Mouse (Mus musculus) frontal cortex, adult (tissue): ENCODE data around the gene Ctnnb1.

Source experiments
- ATAC-seq: cut with Nextera tagmentation; 2 replicates; pipeline ENCODE4 v1.9.2; 2017; ENCODE audit warnings: mild to moderate bottlenecking, moderate library complexity, mixed read lengths; ENCODE audit not compliant: low TSS enrichment

The Ctnnb1 gene

DNA sequence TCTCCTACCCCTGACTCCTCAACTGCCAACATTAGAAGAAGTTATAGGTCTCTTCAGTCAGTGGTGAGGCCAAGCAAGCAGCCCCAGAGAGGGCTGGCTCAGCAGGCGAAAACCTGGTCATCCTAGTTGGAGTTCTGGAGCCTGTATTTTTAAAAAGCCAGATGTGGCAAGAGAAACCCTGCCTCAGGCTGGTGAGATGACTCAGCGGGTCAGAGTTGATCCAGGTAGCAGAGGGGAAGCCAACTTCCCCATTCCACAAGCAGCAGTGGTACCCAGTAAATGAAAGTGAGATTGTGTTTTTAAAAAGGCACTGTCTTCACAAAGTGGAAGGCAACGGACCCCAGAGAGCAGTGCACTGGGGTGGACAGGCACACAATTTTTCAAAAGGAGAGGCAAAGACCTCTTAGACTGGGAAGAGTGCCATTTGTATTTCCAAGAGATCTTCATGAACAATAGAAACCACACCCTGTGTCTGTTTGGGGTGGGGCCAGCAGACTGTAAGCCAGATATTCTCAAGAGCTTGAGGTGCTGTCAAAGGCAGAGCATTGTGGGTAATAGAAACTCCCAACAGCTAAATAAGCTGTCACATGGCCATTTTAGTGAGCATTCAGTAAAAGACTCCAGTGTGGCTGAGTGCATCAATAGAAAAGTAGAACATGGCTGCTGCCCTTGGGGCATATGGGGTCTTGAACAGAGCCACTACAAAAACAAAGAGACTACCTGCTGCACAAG lies 33.1 kb downstream of the Ctnnb1 start:
- ATAC-seq: no peak

GRCm38 (mm10) chr9:120963104-120963503 lies 34.1 kb downstream of the Ctnnb1 start:
- 0 out of 2 replicates have a peak, but pooled peaks have one; percentile 22 for ATAC-seq

- no peak for ATAC-seq
These were observed 34.7 kb downstream of the Ctnnb1 start for GRCm38 (mm10) chr9:120963720-120964119.

- ATAC-seq: no peak
These were observed 35.2 kb downstream of the Ctnnb1 start for GRCm38 (mm10) chr9:120964224-120964623.

GRCm38 (mm10) chr9:120965007-120965406 lies 36.0 kb downstream of the Ctnnb1 start:
- ATAC-seq: no peak

DNA sequence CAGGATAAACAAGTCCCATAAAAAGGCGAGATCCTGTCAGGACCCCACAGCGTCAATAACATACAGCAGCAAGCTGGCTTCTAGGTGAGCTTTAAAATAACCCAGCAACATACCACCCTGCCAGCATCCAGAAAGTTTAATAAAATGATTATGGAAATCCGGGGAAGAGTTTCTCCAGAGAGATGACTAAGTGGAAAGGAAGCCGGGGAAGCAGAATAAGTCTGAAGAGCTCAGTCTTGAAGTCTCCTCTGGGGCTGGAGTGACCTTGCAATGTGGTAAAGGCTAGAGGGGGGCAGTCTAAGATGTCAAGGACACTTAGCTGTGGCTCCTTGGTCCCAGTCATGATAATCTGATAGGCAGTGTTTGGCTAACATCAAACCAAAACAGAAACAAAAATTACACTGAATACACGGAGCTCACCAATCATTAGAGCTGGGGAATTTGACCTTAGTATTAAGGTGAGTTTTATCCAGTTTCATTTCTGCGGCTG lies 44.1 kb downstream of the Ctnnb1 start:
- no peak for ATAC-seq

GRCm38 (mm10) chr9:120974209-120974608 lies 45.2 kb downstream of the Ctnnb1 start:
- no peak for ATAC-seq

- no peak for ATAC-seq
These were observed 47.1 kb downstream of the Ctnnb1 start for GRCm38 (mm10) chr9:120976158-120976557.

DNA sequence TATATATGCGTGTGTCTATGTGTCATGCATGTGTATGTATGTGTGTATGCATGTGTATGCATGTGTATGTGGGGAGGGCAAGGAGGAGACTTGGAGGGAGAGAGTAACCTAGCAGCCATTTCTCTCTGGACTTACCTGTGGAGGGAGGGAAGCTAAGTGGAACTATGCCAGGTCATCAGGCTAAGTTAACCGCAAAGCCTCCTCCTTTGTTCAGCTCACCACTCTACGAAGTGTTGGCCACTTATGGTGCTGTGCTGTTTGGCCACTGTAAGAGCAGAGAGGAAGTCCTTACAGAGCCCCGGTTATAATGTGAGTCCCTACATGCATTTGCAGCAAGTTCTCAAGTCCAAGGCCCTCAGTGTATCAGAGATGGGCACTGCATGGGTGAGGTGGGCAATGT lies 47.8 kb downstream of the Ctnnb1 start:
- ATAC-seq: no peak

- ATAC-seq: no peak
These were observed 52.8 kb downstream of the Ctnnb1 start for GRCm38 (mm10) chr9:120981777-120982176.

DNA sequence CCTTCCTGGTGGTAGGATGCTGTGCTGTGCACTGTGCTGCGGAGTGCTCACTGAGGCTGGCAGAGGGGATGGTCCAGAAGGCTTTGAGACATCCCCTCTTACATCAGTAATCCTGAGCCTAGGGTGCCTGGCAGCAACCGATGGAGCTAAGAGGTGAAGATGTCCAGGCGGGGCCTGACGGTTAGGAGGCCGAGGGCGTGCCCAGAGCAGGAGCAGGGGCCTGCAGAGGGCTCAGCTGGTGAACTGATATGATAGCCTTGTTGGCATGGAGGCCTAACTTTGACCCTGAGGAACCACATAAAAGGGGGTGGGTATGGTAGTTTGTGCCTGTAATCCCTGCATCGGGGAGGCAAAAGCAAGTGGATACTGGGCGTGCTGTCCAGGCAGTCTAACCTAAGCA lies 54.8 kb downstream of the Ctnnb1 start:
- ATAC-seq: no peak

GRCm38 (mm10) chr9:120984509-120984908 lies 55.5 kb downstream of the Ctnnb1 start:
- no peak for ATAC-seq

GRCm38 (mm10) chr9:120985009-120985408 lies 56.0 kb downstream of the Ctnnb1 start:
- no peak for ATAC-seq

DNA sequence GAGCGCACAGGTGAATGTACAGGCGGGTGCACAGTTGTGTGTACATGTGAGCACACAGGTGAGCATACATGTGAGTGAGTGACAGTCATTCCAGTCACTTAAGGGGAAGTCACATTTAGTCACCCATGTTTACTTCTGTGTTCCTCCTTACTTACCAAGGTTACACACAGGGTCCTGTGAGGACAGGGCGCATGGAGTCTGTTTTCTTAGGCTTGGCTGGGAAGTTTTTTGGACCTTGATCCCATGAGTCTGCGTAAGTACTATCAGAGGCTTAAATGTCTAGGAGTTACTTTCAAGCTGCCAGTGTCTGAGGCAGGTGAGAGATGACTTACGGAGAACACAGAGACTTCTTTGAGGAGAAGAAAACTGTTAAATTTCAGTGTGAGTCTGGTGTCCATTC lies 56.5 kb downstream of the Ctnnb1 start:
- no peak for ATAC-seq

DNA sequence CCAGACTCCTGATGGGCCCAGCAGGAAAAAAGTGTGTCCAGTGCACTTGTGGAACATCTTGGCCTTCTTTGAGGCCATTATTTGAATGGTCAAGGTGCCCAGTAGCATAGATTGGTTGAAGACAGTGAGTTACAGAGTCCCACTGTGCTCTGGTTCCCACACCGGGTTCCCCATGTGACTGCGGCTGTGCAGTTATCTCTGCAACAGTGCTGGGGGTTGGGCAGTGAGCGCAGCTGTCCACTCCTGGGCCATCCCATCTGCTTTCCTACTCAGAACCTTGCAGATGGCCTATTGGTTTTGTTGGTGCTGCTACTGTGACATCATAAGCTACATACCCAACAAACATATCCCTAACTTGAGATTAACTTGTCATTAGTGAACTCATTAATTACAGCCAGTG lies 57.2 kb downstream of the Ctnnb1 start:
- ATAC-seq: no peak

- no peak for ATAC-seq
These were observed 58.0 kb downstream of the Ctnnb1 start for GRCm38 (mm10) chr9:120986994-120987393.

GRCm38 (mm10) chr9:120988088-120988487 lies 59.1 kb downstream of the Ctnnb1 start:
- no peak for ATAC-seq

DNA sequence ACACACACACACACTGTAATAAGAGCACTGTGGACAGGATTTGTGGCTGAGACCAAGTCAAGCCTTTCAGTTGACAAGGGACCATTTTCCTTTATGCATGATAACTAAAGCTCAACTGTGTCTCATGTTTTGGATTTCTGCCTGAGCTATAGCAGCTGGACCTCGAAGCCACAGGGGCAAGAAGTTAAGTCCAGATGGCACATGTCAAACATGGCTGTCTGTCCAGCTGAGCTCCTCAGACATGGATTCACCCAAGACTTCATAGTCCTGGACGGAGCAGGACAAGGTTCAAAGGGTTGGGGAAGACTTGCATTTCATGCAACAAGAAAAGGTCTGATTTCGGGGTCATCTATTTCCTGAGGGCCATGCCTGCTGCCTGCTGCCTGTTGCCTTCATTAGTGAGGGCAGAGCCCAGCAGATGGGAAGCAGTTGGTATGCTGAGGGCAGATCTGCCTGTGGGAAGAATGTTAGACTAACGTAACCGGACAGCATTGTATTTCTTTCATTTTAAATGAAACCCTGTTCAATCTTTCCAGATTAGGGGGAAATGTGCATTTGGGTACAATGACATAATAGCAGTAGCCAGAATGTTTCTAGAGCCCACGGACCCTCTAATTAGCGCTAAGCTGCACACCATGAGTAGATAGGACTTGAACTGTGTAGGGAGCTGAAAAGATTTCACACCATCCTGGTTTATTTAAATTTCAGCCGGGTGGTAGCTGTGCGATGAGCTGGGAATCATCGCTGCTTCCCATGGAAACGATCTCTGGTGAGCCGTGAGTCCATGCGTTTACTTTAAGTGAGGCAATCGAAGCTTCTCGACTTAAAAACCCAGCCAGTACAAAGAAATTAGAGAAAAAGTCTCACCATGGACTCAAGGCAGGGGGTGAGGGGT lies 61.0 kb downstream of the Ctnnb1 start:
- no peak for ATAC-seq

- ATAC-seq: no peak
These were observed 62.8 kb downstream of the Ctnnb1 start for GRCm38 (mm10) chr9:120991801-120992200.

DNA sequence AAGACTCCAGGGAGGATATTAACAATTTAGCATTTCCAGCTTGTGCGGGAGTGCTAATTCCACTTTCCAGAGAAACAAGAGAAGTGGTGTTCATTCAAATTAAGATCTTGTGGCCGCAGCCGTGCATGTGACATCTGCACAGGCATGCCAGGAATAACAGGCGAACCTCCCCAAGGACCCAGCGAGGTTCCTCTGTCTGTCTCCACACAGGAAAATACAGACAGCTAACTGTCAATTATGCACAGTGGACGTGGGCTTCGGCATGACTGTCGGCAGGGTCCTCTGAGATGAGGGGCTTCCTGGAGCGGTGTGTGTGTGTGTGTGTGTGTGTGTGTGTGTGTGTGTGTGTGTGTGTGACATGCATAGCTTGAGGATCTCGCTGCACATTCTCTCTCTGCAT lies 64.0 kb downstream of the Ctnnb1 start:
- no peak for ATAC-seq

DNA sequence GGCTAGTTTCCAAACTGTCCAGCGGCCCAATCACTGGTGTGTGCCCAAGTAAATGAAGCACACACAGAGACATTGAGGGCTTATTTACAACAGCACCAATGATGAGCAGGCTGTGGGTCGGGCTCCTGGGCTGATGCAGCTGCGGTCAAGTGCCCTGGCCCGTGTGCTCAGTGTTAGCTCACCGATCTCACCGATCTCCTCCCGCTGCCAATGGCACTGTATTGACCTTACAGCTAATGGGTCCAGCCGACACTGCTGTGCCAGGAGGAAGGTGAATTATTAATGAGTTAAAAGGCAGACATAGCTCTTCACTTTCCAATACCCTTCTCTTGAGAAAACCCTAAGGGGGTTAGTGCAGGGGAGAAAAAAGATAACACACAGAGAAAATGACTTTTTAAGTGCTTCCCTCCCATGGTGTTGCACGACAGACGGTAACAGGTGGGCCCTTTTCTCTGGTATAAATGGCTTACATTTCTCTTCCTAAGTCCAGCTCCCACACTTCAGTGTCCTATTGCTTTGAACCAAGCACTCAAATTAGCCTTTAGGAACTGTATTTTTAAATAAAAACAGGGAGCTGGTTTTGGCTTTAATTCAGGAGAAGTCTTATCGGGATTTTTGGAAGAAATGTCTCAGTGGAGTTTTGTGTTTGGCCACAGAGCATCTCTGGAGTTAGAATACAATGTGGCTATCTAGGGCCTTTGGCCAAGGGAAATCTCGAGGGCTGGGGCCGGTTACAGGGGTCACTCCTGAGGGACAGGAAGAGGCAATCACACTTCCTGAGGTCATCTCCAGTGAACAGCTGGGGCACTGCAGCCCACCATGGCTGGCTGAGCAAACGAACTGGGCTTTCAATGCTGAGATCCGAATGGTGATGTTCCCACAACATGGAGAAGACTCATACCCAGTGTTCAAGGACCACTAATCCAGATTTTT lies 65.5 kb downstream of the Ctnnb1 start:
- no peak for ATAC-seq

DNA sequence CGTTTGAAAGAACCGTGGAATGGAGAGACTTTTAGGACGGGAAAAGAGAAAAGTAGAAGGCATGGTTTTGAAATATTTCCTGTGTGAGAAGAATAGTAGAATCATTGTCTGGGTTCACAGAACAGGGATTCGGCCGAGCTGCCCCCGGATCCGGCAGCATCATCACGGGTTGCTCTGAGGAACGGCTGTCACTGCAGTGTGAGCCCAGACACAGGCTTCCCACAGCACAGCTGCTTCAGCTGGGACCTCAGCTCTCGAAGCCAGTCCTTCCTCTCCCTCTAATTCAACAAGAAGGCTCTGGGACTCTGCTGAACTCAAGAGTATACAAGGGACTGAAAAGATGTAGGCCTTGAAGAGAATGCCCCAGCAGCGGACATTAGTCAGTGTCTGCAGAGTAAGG lies 69.7 kb downstream of the Ctnnb1 start:
- peak; percentile 66; the same call in 1 of the 2 replicates for ATAC-seq
